In genomic region chr14:55720666-55721065, GRCm38 (mm10) we compare ENCODE assay signal across 13 mouse cellular contexts. TPM values are rescaled to one million over a fixed set of nuclear protein-coding genes. Genes with fewer than 3 reads are reported as not detected.
DNase-seq lines count a peak whose midpoint lies in the region; ATAC-seq and TF ChIP-seq lines count a peak whose summit lies in the region.
"Had no signal": no experiment of that assay in that cellular context is flagged by ENCODE, and none has a peak within 500 bp of the region (broad histone marks: within the 10 kb centered on the region; RNA-seq: fewer than 3 reads in every experiment).

No protein-coding gene starts in this region.

- H3K4me2 ChIP-seq in heart, embryonic 13.5 days: 0 out of 2 replicates have a peak overlapping the region, but pooled peaks have one; percentile 85
- no peak overlapping the region for H3K4me2 ChIP-seq in midbrain, embryonic 11.5 days
- no peak overlapping the region for H3K4me2 ChIP-seq in limb, embryonic 15.5 days
- H3K4me2 ChIP-seq in stomach, embryonic 16.5 days (ENCODE audit: low read depth, low read length): peak overlapping the region; percentile 87; the same call in 1 of the 2 replicates

- no peak overlapping the region for H3K4me3 ChIP-seq in heart, embryonic 13.5 days
- no peak overlapping the region for H3K4me3 ChIP-seq in heart, adult 2 months
- peak overlapping the region; percentile 90; the same call in 1 of the 2 replicates for H3K4me3 ChIP-seq in midbrain, embryonic 10.5 days
- H3K4me3 ChIP-seq in midbrain, embryonic 11.5 days (ENCODE audit: low read depth, low read length): no peak overlapping the region
- H3K4me3 ChIP-seq in limb, embryonic 15.5 days: 0 out of 2 replicates have a peak overlapping the region, but pooled peaks have one; percentile 89
- no peak overlapping the region for H3K4me3 ChIP-seq in stomach, embryonic 16.5 days (replicated peaks; ENCODE audit: low read length)

- ATAC-seq in heart, embryonic 13.5 days (ENCODE audit: extremely low read depth, insufficient number of reproducible peaks, low FRiP score, low TSS enrichment): no peak
- ATAC-seq in midbrain, embryonic 11.5 days (ENCODE audit: low FRiP score): no peak
- no peak for ATAC-seq in limb, embryonic 15.5 days (ENCODE audit: insufficient number of reproducible peaks, low FRiP score, low TSS enrichment, low read depth)
- no peak for ATAC-seq in stomach, embryonic 16.5 days (ENCODE audit: insufficient read depth, low FRiP score)
- ATAC-seq: inflammation-experienced regulatory T-cells, adult 6 months had no signal

- TF ChIP-seq POLR2A in heart, adult 2 months (IDR thresholded peaks at IDR 0.05; ENCODE audit: insufficient read depth, low read depth, low read length): no peak

- no peak for TF ChIP-seq EP300 in heart, adult 2 months (IDR thresholded peaks at IDR 0.05; ENCODE audit: insufficient read depth, low read depth, low read length)

- no peak overlapping the region for H3K27ac ChIP-seq in heart, embryonic 13.5 days (replicated peaks)
- no peak overlapping the region for H3K27ac ChIP-seq in heart, adult 2 months
- no peak overlapping the region for H3K27ac ChIP-seq in midbrain, embryonic 10.5 days (replicated peaks)
- H3K27ac ChIP-seq in midbrain, embryonic 11.5 days (ENCODE audit: low read depth, low read length): no peak overlapping the region
- no peak overlapping the region for H3K27ac ChIP-seq in limb, embryonic 15.5 days
- H3K27ac ChIP-seq in stomach, embryonic 16.5 days (ENCODE audit: low read length): no peak overlapping the region

- H3K36me3 ChIP-seq in heart, embryonic 13.5 days: peaks cover 43% of the 10 kb centered on the region
- H3K36me3 ChIP-seq in heart, adult 2 months (ENCODE audit: control insufficient read depth, insufficient read depth, low read length): no peaks in the 10 kb centered on the region
- peaks cover 38% of the 10 kb centered on the region for H3K36me3 ChIP-seq in midbrain, embryonic 10.5 days
- H3K36me3 ChIP-seq in midbrain, embryonic 11.5 days (ENCODE audit: control insufficient read depth, insufficient read depth, low read length): no peaks in the 10 kb centered on the region
- peaks cover 32% of the 10 kb centered on the region for H3K36me3 ChIP-seq in limb, embryonic 15.5 days
- H3K36me3 ChIP-seq in stomach, embryonic 16.5 days (ENCODE audit: control insufficient read depth, insufficient read depth, low read length): no peaks in the 10 kb centered on the region

- H3K27me3 ChIP-seq in heart, embryonic 13.5 days (replicated peaks): no peaks in the 10 kb centered on the region
- H3K27me3 ChIP-seq in heart, adult 2 months (ENCODE audit: control insufficient read depth, insufficient read depth, low read length): no peaks in the 10 kb centered on the region
- H3K27me3 ChIP-seq in midbrain, embryonic 10.5 days (ENCODE audit: low read depth, poor library complexity, severe bottlenecking): no peaks in the 10 kb centered on the region
- H3K27me3 ChIP-seq in midbrain, embryonic 11.5 days (ENCODE audit: control insufficient read depth, insufficient read depth, low read length): no peaks in the 10 kb centered on the region
- no peaks in the 10 kb centered on the region for H3K27me3 ChIP-seq in limb, embryonic 15.5 days
- no peaks in the 10 kb centered on the region for H3K27me3 ChIP-seq in stomach, embryonic 16.5 days (ENCODE audit: control insufficient read depth, insufficient read depth, low read length)

- no peak for TF ChIP-seq CTCF in heart, adult 2 months (IDR thresholded peaks at IDR 0.05)

- no peaks in the 10 kb centered on the region for H3K9me3 ChIP-seq in heart, embryonic 13.5 days
- H3K9me3 ChIP-seq in midbrain, embryonic 10.5 days (replicated peaks): no peaks in the 10 kb centered on the region
- no peaks in the 10 kb centered on the region for H3K9me3 ChIP-seq in midbrain, embryonic 11.5 days (ENCODE audit: control insufficient read depth, low read length)
- H3K9me3 ChIP-seq in limb, embryonic 15.5 days: no peaks in the 10 kb centered on the region
- H3K9me3 ChIP-seq in stomach, embryonic 16.5 days (replicated peaks; ENCODE audit: control insufficient read depth, low read length): no peaks in the 10 kb centered on the region

- H3K79me2 ChIP-seq in heart, adult 2 months (replicated peaks; ENCODE audit: control insufficient read depth, insufficient read depth, low read length): no peaks in the 10 kb centered on the region

- no peak for DNase-seq in heart, adult 2 months
- no peak for DNase-seq in midbrain, embryonic 10.5 days (ENCODE audit: low spot score)
- DNase-seq in midbrain, embryonic 11.5 days (ENCODE audit: low spot score, missing footprints): no peak
- DNase-seq in ovary, postnatal 36 days (ENCODE audit: low spot score): no peak
- DNase-seq in urinary bladder, postnatal 36 days (ENCODE audit: low spot score in 2 of 2): no peak
- DNase-seq: adrenal gland, postnatal 14 days; lung, postnatal 14 days; retina, postnatal 1 day had no signal

- peaks cover 17% of the 10 kb centered on the region for H3K4me1 ChIP-seq in heart, embryonic 13.5 days
- no peaks in the 10 kb centered on the region; the same call in 1 of the 2 replicates for H3K4me1 ChIP-seq in heart, adult 2 months (ENCODE audit: control insufficient read depth, insufficient read depth, low read length)
- H3K4me1 ChIP-seq in midbrain, embryonic 10.5 days: peaks cover 20% of the 10 kb centered on the region
- 0 out of 2 replicates have a peak, but pooled peaks cover 3% of the 10 kb centered on the region for H3K4me1 ChIP-seq in midbrain, embryonic 11.5 days (ENCODE audit: control insufficient read depth, insufficient read depth, low read length)
- 0 out of 2 replicates have a peak, but pooled peaks cover 10% of the 10 kb centered on the region for H3K4me1 ChIP-seq in limb, embryonic 15.5 days
- H3K4me1 ChIP-seq in stomach, embryonic 16.5 days (ENCODE audit: control insufficient read depth, insufficient read depth, low read length): peaks cover 4% of the 10 kb centered on the region; the same call in 1 of the 2 replicates

- intact Hi-C loops in heart, adult 2 months (cut with DNase I): loop anchor here (5.0 to 10.0 kb wide), 2 partner anchors 78 to 236 kb away; partner anchors contain the start of gene Tm9sf1

- H3K9ac ChIP-seq in heart, embryonic 13.5 days: no peak overlapping the region
- no peak overlapping the region for H3K9ac ChIP-seq in heart, adult 2 months (ENCODE audit: low read depth, low read length)
- no peak overlapping the region for H3K9ac ChIP-seq in midbrain, embryonic 11.5 days (ENCODE audit: low read length)
- H3K9ac ChIP-seq in limb, embryonic 15.5 days: no peak overlapping the region
- H3K9ac ChIP-seq in stomach, embryonic 16.5 days (ENCODE audit: low read length): no peak overlapping the region; the same call in 1 of the 2 replicates

- WGBS in heart, embryonic 13.5 days: 92% methylated on average over 12 of the region's 12 CpGs
- 94% methylated on average over 12 of the region's 12 CpGs for WGBS in heart, adult 2 months
- WGBS in midbrain, embryonic 10.5 days: 92% methylated on average over 12 of the region's 12 CpGs
- WGBS in midbrain, embryonic 11.5 days: 93% methylated on average over 12 of the region's 12 CpGs
- 92% methylated on average over 12 of the region's 12 CpGs for WGBS in limb, embryonic 15.5 days
- WGBS in stomach, embryonic 16.5 days: 89% methylated on average over 12 of the region's 12 CpGs

RNA-seq across cellular contexts. Expression of gene Rabggta, which starts 1.4 kb away (rescaled TPM):
- 22.8 and 23.4 TPM in 2 replicates for polyA plus RNA-seq in heart, embryonic 13.5 days (2015; fragmentation: Nextera tagmentation; extraction: Ambion mirVana)
- total RNA-seq in heart, adult 2 months (2021): 10 to 100 TPM; 12.5 to 13.0 TPM
- 26.3 and 32.2 TPM in 2 replicates for polyA plus RNA-seq in heart, adult 2 months (2012; rRNA removed)
- polyA plus RNA-seq in midbrain, embryonic 10.5 days (2016; fragmentation: Nextera tagmentation; extraction: Ambion mirVana): 30.1 and 34.4 TPM in 2 replicates
- 22.0 TPM in 2 replicates for polyA plus RNA-seq in midbrain, embryonic 11.5 days (2014; fragmentation: Nextera tagmentation; extraction: Ambion mirVana)
- 29.4 and 31.3 TPM in 2 replicates for polyA plus RNA-seq in limb, embryonic 15.5 days (2015; fragmentation: Nextera tagmentation; extraction: Ambion mirVana)
- polyA plus RNA-seq in stomach, embryonic 16.5 days (2015; fragmentation: Nextera tagmentation; extraction: Ambion mirVana): 36.3 and 37.1 TPM in 2 replicates

RNA-seq across cellular contexts. Expression of gene Tgm1, which starts 6.9 kb away (rescaled TPM):
- polyA plus RNA-seq in heart, embryonic 13.5 days (2015; fragmentation: Nextera tagmentation; extraction: Ambion mirVana): 0.23 and 0.25 TPM in 2 replicates
- under 1 TPM; 0.16 to 0.43 TPM for total RNA-seq in heart, adult 2 months (2021)
- polyA plus RNA-seq in heart, adult 2 months (2012; rRNA removed): 0.31 and 0.41 TPM in 2 replicates
- polyA plus RNA-seq in midbrain, embryonic 10.5 days (2016; fragmentation: Nextera tagmentation; extraction: Ambion mirVana): 0.27 and 0.42 TPM in 2 replicates
- 0.27 and 0.59 TPM in 2 replicates for polyA plus RNA-seq in midbrain, embryonic 11.5 days (2014; fragmentation: Nextera tagmentation; extraction: Ambion mirVana)
- 47.8 and 48.0 TPM in 2 replicates for polyA plus RNA-seq in limb, embryonic 15.5 days (2015; fragmentation: Nextera tagmentation; extraction: Ambion mirVana)
- 53.1 and 72.9 TPM in 2 replicates for polyA plus RNA-seq in stomach, embryonic 16.5 days (2015; fragmentation: Nextera tagmentation; extraction: Ambion mirVana)
- total RNA-seq: left cerebral cortex, adult 18-20 months had no signal
- polyA plus RNA-seq: inflammation-experienced regulatory T-cells, adult 6 months had no signal

RNA-seq across cellular contexts. Expression of gene Dhrs1, which starts 24.8 kb away (rescaled TPM):
- 54.8 and 66.9 TPM in 2 replicates for polyA plus RNA-seq in heart, embryonic 13.5 days (2015; fragmentation: Nextera tagmentation; extraction: Ambion mirVana)
- total RNA-seq in heart, adult 2 months (2021): 10 to 100 TPM; 35.4 to 40.2 TPM
- 82.9 and 85.8 TPM in 2 replicates for polyA plus RNA-seq in heart, adult 2 months (2012; rRNA removed)
- polyA plus RNA-seq in midbrain, embryonic 10.5 days (2016; fragmentation: Nextera tagmentation; extraction: Ambion mirVana): 67.6 and 71.2 TPM in 2 replicates
- polyA plus RNA-seq in midbrain, embryonic 11.5 days (2014; fragmentation: Nextera tagmentation; extraction: Ambion mirVana): 69.5 and 70.5 TPM in 2 replicates
- 83.3 and 93.4 TPM in 2 replicates for polyA plus RNA-seq in limb, embryonic 15.5 days (2015; fragmentation: Nextera tagmentation; extraction: Ambion mirVana)
- 107 and 125 TPM in 2 replicates for polyA plus RNA-seq in stomach, embryonic 16.5 days (2015; fragmentation: Nextera tagmentation; extraction: Ambion mirVana)

RNA-seq across cellular contexts. Expression of gene Nop9, which starts 24.8 kb away (rescaled TPM):
- polyA plus RNA-seq in heart, embryonic 13.5 days (2015; fragmentation: Nextera tagmentation; extraction: Ambion mirVana): 22.8 and 23.9 TPM in 2 replicates
- total RNA-seq in heart, adult 2 months (2021): 10 to 100 TPM; 10.1 to 11.4 TPM
- 8.3 and 13.1 TPM in 2 replicates for polyA plus RNA-seq in heart, adult 2 months (2012; rRNA removed)
- polyA plus RNA-seq in midbrain, embryonic 10.5 days (2016; fragmentation: Nextera tagmentation; extraction: Ambion mirVana): 50.6 and 60.8 TPM in 2 replicates
- polyA plus RNA-seq in midbrain, embryonic 11.5 days (2014; fragmentation: Nextera tagmentation; extraction: Ambion mirVana): 46.2 and 47.4 TPM in 2 replicates
- 27.9 and 31.9 TPM in 2 replicates for polyA plus RNA-seq in limb, embryonic 15.5 days (2015; fragmentation: Nextera tagmentation; extraction: Ambion mirVana)
- 23.8 and 28.4 TPM in 2 replicates for polyA plus RNA-seq in stomach, embryonic 16.5 days (2015; fragmentation: Nextera tagmentation; extraction: Ambion mirVana)

RNA-seq across cellular contexts. Expression of gene Cideb, which starts 37.6 kb away (rescaled TPM):
- polyA plus RNA-seq in heart, embryonic 13.5 days (2015; fragmentation: Nextera tagmentation; extraction: Ambion mirVana): 1.2 and 2.1 TPM in 2 replicates
- total RNA-seq in heart, adult 2 months (2021): under 1 TPM; 0.81 to 0.98 TPM
- polyA plus RNA-seq in heart, adult 2 months (2012; rRNA removed): 6.7 and 8.1 TPM in 2 replicates
- 0.22 and 0.23 TPM in 2 replicates for polyA plus RNA-seq in midbrain, embryonic 10.5 days (2016; fragmentation: Nextera tagmentation; extraction: Ambion mirVana)
- polyA plus RNA-seq in midbrain, embryonic 11.5 days (2014; fragmentation: Nextera tagmentation; extraction: Ambion mirVana): 0.18 and 0.22 TPM in 2 replicates
- polyA plus RNA-seq in limb, embryonic 15.5 days (2015; fragmentation: Nextera tagmentation; extraction: Ambion mirVana): 0.58 and 0.74 TPM in 2 replicates
- 14.8 and 15.1 TPM in 2 replicates for polyA plus RNA-seq in stomach, embryonic 16.5 days (2015; fragmentation: Nextera tagmentation; extraction: Ambion mirVana)
- polyA plus RNA-seq: inflammation-experienced regulatory T-cells, adult 6 months had no signal

Comparison
In these comparisons a context has a peak if more than half of its experiments do, and no peak if none do; other contexts are left out.
1. H3K4me3 ChIP-seq: peak in midbrain, embryonic 10.5 days (single experiment) and limb, embryonic 15.5 days (single experiment); none in heart, embryonic 13.5 days (single experiment), heart, adult 2 months (single experiment), midbrain, embryonic 11.5 days (single experiment) and stomach, embryonic 16.5 days (single experiment).
2. H3K4me2 ChIP-seq: peak in heart, embryonic 13.5 days (single experiment) and stomach, embryonic 16.5 days (single experiment); none in midbrain, embryonic 11.5 days (single experiment) and limb, embryonic 15.5 days (single experiment).
3. RNA of gene Tgm1, which starts 6.9 kb away (polyA plus RNA-seq): 53.1 to 72.9 TPM in stomach, embryonic 16.5 days and 47.8 to 48.0 TPM in limb, embryonic 15.5 days; 0.31 to 0.41 TPM in heart, adult 2 months, 0.27 to 0.59 TPM in midbrain, embryonic 11.5 days, 0.27 to 0.42 TPM in midbrain, embryonic 10.5 days and 0.23 to 0.25 TPM in heart, embryonic 13.5 days; every median in the first group is over 10 times any median in the second.